Mouse (Mus musculus) kidney, postnatal 0 days (tissue): ENCODE measurements at regions not wholly inside any gene's neighbourhood (a gene's known extent, or its start where the extent isn't known, plus 50 kb on each side); places are given as distances from the start of the nearest gene placed in this dataset.

Experiments
- ATAC-seq: fragments of 200-750 bp; cut with Nextera tagmentation; replicated peaks from 2 replicates; pipeline ENCODE4 v1.8.0; 2017; ENCODE audit warnings: low read depth, moderate number of reproducible peaks, moderate TSS enrichment, moderate library complexity; ENCODE audit not compliant: low FRiP score
- DNase-seq: peaks from one replicate; pipeline ENCODE4 v3.0.0-alpha.2; 2016; ENCODE audit warnings: low spot score
- H3K27ac ChIP-seq: fragments of 300-500 bp; sonication (generic); 2 replicates; pipeline ENCODE4 v1.5.1; 2014; ENCODE audit warnings: mild to moderate bottlenecking
- H3K27me3 ChIP-seq: fragments of 300-500 bp; sonication (generic); 2 replicates; pipeline ENCODE4 v1.6.1; 2014; ENCODE audit warnings: low read length, mixed read lengths; ENCODE audit not compliant: insufficient read depth
- H3K36me3 ChIP-seq: fragments of 300-500 bp; sonication (generic); 2 replicates; pipeline ENCODE4 v1.6.1; 2014; ENCODE audit warnings: low read length, mixed read lengths; ENCODE audit not compliant: insufficient read depth
- H3K4me1 ChIP-seq: fragments of 300-500 bp; sonication (generic); replicated peaks from 2 replicates; pipeline ENCODE4 v1.6.1; 2014; ENCODE audit warnings: antibody characterized with exemption, low read length, mixed read lengths; ENCODE audit not compliant: insufficient read depth
- H3K4me2 ChIP-seq: fragments of 300-500 bp; sonication (generic); 2 replicates; pipeline ENCODE4 v1.6.1; 2014; ENCODE audit warnings: mild to moderate bottlenecking, low read length, moderate library complexity, mixed read lengths
- H3K4me3 ChIP-seq: fragments of 300-500 bp; sonication (generic); replicated peaks from 2 replicates; pipeline ENCODE4 v1.5.1; 2014; ENCODE audit warnings: low read depth, low read length
- H3K9ac ChIP-seq: fragments of 300-500 bp; sonication (generic); 2 replicates; pipeline ENCODE4 v1.6.1; 2014; ENCODE audit warnings: low read depth, low read length
- H3K9me3 ChIP-seq: fragments of 300-500 bp; sonication (generic); replicated peaks from 2 replicates; pipeline ENCODE4 v1.6.1; 2016; ENCODE audit warnings: low read length, inconsistent platforms, mixed read lengths
- CTCF ChIP-seq: IDR thresholded peaks from 2 replicates; pipeline ENCODE4 v1.5.1; 2016; ENCODE audit warnings: antibody characterized with exemption, low read depth, mild to moderate bottlenecking, moderate library complexity
- WGBS: fragments of 180-500 bp; shearing (Covaris S2); extraction: QIAGEN DNeasy Blood & Tissue Kit; methylation state at CpG from one replicate; pipeline ENCODE4 v1.1.7; 2014; 5-methylcytosine and 5-hydroxymethylcytosine counted together

- TF ChIP-seq CTCF: no peak
- Histone ChIP-seq H3K27me3 (no peaks in the 10 kb centered on the region), H3K4me2 (no peak overlapping the region), H3K9ac (no peak overlapping the region), H3K9me3 (no peaks in the 10 kb centered on the region), H3K4me3 (no peak overlapping the region), H3K27ac (no peak overlapping the region), H3K36me3 (no peaks in the 10 kb centered on the region), H3K4me1 (no peaks in the 10 kb centered on the region)
- no peak for DNase-seq
- ATAC-seq: no peak
- 44% methylated on average over 7 of the region's 7 CpGs for WGBS
Measured at GRCm38 (mm10) chr7:135923876-135924275, 207.7 kb upstream of the Mki67 start.

- H3K9me3 ChIP-seq: no peaks in the 10 kb centered on the region
- WGBS: 88% methylated on average over 4 of the region's 4 CpGs
- no peak overlapping the region for H3K4me3 ChIP-seq
- H3K9ac ChIP-seq: no peak overlapping the region
- no peak for DNase-seq
- H3K36me3 ChIP-seq: no peaks in the 10 kb centered on the region
- H3K27me3 ChIP-seq: no peaks in the 10 kb centered on the region
- ATAC-seq: no peak
- TF ChIP-seq CTCF: no peak
- no peak overlapping the region for H3K27ac ChIP-seq
- H3K4me2 ChIP-seq: no peak overlapping the region
- H3K4me1 ChIP-seq: no peaks in the 10 kb centered on the region
Measured at GRCm38 (mm10) chr7:135924641-135925040, 208.5 kb upstream of the Mki67 start.

- no peak for TF ChIP-seq CTCF
- 87% methylated on average over 1 of the region's 1 CpGs for WGBS
- no peak overlapping the region for H3K9ac ChIP-seq
Measured at GRCm38 (mm10) chr7:135930091-135930490, 213.9 kb upstream of the Mki67 start.

GRCm38 (mm10) chr7:135932595-135933175, 216.5 kb upstream of the Mki67 start:
- WGBS: 80% methylated on average over 5 of the region's 5 CpGs
- TF ChIP-seq CTCF: no peak
- H3K9me3 ChIP-seq: no peaks in the 10 kb centered on the region
- no peak overlapping the region for H3K9ac ChIP-seq
- no peak overlapping the region for H3K27ac ChIP-seq
- no peak overlapping the region for H3K4me2 ChIP-seq
- no peaks in the 10 kb centered on the region for H3K27me3 ChIP-seq
- no peak overlapping the region for H3K4me3 ChIP-seq
- no peak for DNase-seq
- ATAC-seq: no peak
- H3K4me1 ChIP-seq: no peaks in the 10 kb centered on the region
- no peaks in the 10 kb centered on the region for H3K36me3 ChIP-seq

More at GRCm38 (mm10) chr7:135930091-135930490, 213.9 kb upstream of the Mki67 start:
- no peaks in the 10 kb centered on the region for H3K4me1 ChIP-seq
- H3K27ac ChIP-seq: no peak overlapping the region
- no peak overlapping the region for H3K4me3 ChIP-seq
- DNase-seq: no peak
- no peaks in the 10 kb centered on the region for H3K9me3 ChIP-seq
- ATAC-seq: no peak
- no peaks in the 10 kb centered on the region for H3K27me3 ChIP-seq
- H3K4me2 ChIP-seq: no peak overlapping the region
- H3K36me3 ChIP-seq: no peaks in the 10 kb centered on the region

GRCm38 (mm10) chr7:135935180-135935579, 219.0 kb upstream of the Mki67 start:
- ATAC-seq: no peak
- H3K4me2 ChIP-seq: no peak overlapping the region
- TF ChIP-seq CTCF: no peak
- no peaks in the 10 kb centered on the region for H3K9me3 ChIP-seq
- H3K4me1 ChIP-seq: no peaks in the 10 kb centered on the region
- no peaks in the 10 kb centered on the region for H3K27me3 ChIP-seq
- no peak overlapping the region for H3K27ac ChIP-seq
- H3K4me3 ChIP-seq: no peak overlapping the region
- peak; percentile 4 for DNase-seq
- WGBS: 38% methylated on average over 1 of the region's 1 CpGs
- H3K9ac ChIP-seq: no peak overlapping the region
- H3K36me3 ChIP-seq: no peaks in the 10 kb centered on the region

- Histone ChIP-seq H3K36me3 (no peaks in the 10 kb centered on the region), H3K27ac (no peak overlapping the region), H3K27me3 (no peaks in the 10 kb centered on the region), H3K9me3 (no peaks in the 10 kb centered on the region), H3K9ac (no peak overlapping the region), H3K4me2 (no peak overlapping the region), H3K4me1 (no peaks in the 10 kb centered on the region), H3K4me3 (no peak overlapping the region)
- TF ChIP-seq CTCF: no peak
- ATAC-seq (no peak), DNase-seq (peak; percentile 48)
- WGBS: 36% methylated on average over 3 of the region's 3 CpGs
Measured at GRCm38 (mm10) chr7:135937465-135937864, 221.3 kb upstream of the Mki67 start.

- ATAC-seq: no peak
- no peaks in the 10 kb centered on the region for H3K4me1 ChIP-seq
- H3K27me3 ChIP-seq: no peaks in the 10 kb centered on the region
- H3K4me2 ChIP-seq: no peak overlapping the region
- TF ChIP-seq CTCF: no peak
- H3K9me3 ChIP-seq: no peaks in the 10 kb centered on the region
- no peak overlapping the region for H3K9ac ChIP-seq
- WGBS: 59% methylated on average over 5 of the region's 5 CpGs
- H3K27ac ChIP-seq: no peak overlapping the region
- no peaks in the 10 kb centered on the region for H3K36me3 ChIP-seq
- H3K4me3 ChIP-seq: no peak overlapping the region
- peak; percentile 3 for DNase-seq
Measured at GRCm38 (mm10) chr7:135939341-135939740, 223.2 kb upstream of the Mki67 start.
